Mouse (Mus musculus): ENCODE results near the gene Traf3ip3. TPM values are rescaled to one million over a fixed set of nuclear protein-coding genes. Genes with fewer than 3 reads are reported as not detected.

Traf3ip3 gene
- total and polyA plus RNA-seq, 3 experiments: 5.2 to 9.7 TPM; not detected in 1

- Histone ChIP-seq H3K36me3 (ENCODE audit: control insufficient read depth in 1 of 2, insufficient read depth in 2 of 2, low read length in 2 of 2) (no peaks in the 10 kb centered on the region), H3K27ac (ENCODE audit: control insufficient read depth, low read depth, low read length) (no peak overlapping the region), H3K4me3 (ENCODE audit: control insufficient read depth in 1 of 2, insufficient read depth in 1 of 2, low read depth in 2 of 2, low read length in 2 of 2) (no peak overlapping the region), H3K4me1 (ENCODE audit: control insufficient read depth in 1 of 2, insufficient read depth in 2 of 2, low read length in 2 of 2) (no peaks in the 10 kb centered on the region), H3K27me3 (ENCODE audit: control insufficient read depth in 1 of 2, insufficient read depth in 2 of 2, low read length in 2 of 2) (no peaks in the 10 kb centered on the region), H3K79me2 (ENCODE audit: control insufficient read depth, insufficient read depth, low read length, poor library complexity) (no peaks in the 10 kb centered on the region), H3K9me3 (replicated peaks; ENCODE audit: insufficient read depth, low read length) (no peaks in the 10 kb centered on the region), H3K9ac (ENCODE audit: control insufficient read depth, low read depth, low read length, poor library complexity, severe bottlenecking) (no peak overlapping the region)
- TF ChIP-seq SIN3A (IDR thresholded peaks at IDR 0.05; ENCODE audit: low read length) (no peak), ZKSCAN1 (IDR thresholded peaks at IDR 0.05; ENCODE audit: low read depth, low read length) (no peak), MAZ (IDR thresholded peaks at IDR 0.05; ENCODE audit: low read depth, low read length) (no peak), ETS1 (IDR thresholded peaks at IDR 0.05; ENCODE audit: low read depth, low read length) (no peak), HCFC1 (IDR thresholded peaks at IDR 0.05; ENCODE audit: low read depth, low read length) (no peak), CTCF (IDR thresholded peaks at IDR 0.05 in 2 of 3, conservative IDR thresholded peaks at IDR 0.05 in 1 of 3; ENCODE audit: control insufficient read depth in 1 of 3, insufficient read depth in 1 of 3, low read depth in 2 of 3, low read length in 3 of 3, poor library complexity in 1 of 3, severe bottlenecking in 1 of 3) (no peak), MAFK (IDR thresholded peaks at IDR 0.05; ENCODE audit: borderline replicate concordance, low read depth, low read length) (no peak), E2F4 (IDR thresholded peaks at IDR 0.05; ENCODE audit: borderline replicate concordance, low read depth, low read length) (no peak), ELF1 (IDR thresholded peaks at IDR 0.05; ENCODE audit: low read depth, low read length) (no peak), POLR2AphosphoS2 (IDR thresholded peaks at IDR 0.05; ENCODE audit: low read length) (no peak), MXI1 (IDR thresholded peaks at IDR 0.05; ENCODE audit: low read depth, low read length) (no peak), ZMIZ1 (IDR thresholded peaks at IDR 0.05; ENCODE audit: low read depth, low read length) (no peak), SMC3 (IDR thresholded peaks at IDR 0.05; ENCODE audit: low read depth, low read length) (no peak), TAL1 (IDR thresholded peaks at IDR 0.05; ENCODE audit: low read length) (no peak), USF1 (IDR thresholded peaks at IDR 0.05; ENCODE audit: low read depth, low read length) (no peak)
- no peak for DNase-seq (ENCODE audit: low read depth, low spot score)
Measured at GRCm38 (mm10) chr1:193189771-193190170, 11.7 kb downstream of the Traf3ip3 start.

- H3K9me3 ChIP-seq (replicated peaks; ENCODE audit: insufficient read depth, low read length): no peaks in the 10 kb centered on the region
- no peak overlapping the region for H3K27ac ChIP-seq (ENCODE audit: control insufficient read depth, low read depth, low read length)
- DNase-seq (ENCODE audit: low read depth, low spot score): no peak
- TF ChIP-seq MAZ (IDR thresholded peaks at IDR 0.05; ENCODE audit: low read depth, low read length) (no peak), ETS1 (IDR thresholded peaks at IDR 0.05; ENCODE audit: low read depth, low read length) (no peak), E2F4 (IDR thresholded peaks at IDR 0.05; ENCODE audit: borderline replicate concordance, low read depth, low read length) (no peak), RAD21 (IDR thresholded peaks at IDR 0.05; ENCODE audit: low read depth, low read length) (no peak), CTCF (IDR thresholded peaks at IDR 0.05 in 2 of 3, conservative IDR thresholded peaks at IDR 0.05 in 1 of 3; ENCODE audit: control insufficient read depth in 1 of 3, insufficient read depth in 1 of 3, low read depth in 2 of 3, low read length in 3 of 3, poor library complexity in 1 of 3, severe bottlenecking in 1 of 3) (no peak), KAT2A (conservative IDR thresholded peaks at IDR 0.05; ENCODE audit: low read depth, low read length) (no peak)
- H3K9ac ChIP-seq (ENCODE audit: control insufficient read depth, low read depth, low read length, poor library complexity, severe bottlenecking): no peak overlapping the region
- no peak overlapping the region for H3K4me3 ChIP-seq (ENCODE audit: control insufficient read depth in 1 of 2, insufficient read depth in 1 of 2, low read depth in 2 of 2, low read length in 2 of 2)
- H3K27me3 ChIP-seq (ENCODE audit: control insufficient read depth in 1 of 2, insufficient read depth in 2 of 2, low read length in 2 of 2): no peaks in the 10 kb centered on the region
- no peaks in the 10 kb centered on the region for H3K36me3 ChIP-seq (ENCODE audit: control insufficient read depth in 1 of 2, insufficient read depth in 2 of 2, low read length in 2 of 2)
- no peaks in the 10 kb centered on the region for H3K79me2 ChIP-seq (ENCODE audit: control insufficient read depth, insufficient read depth, low read length, poor library complexity)
- no peaks in the 10 kb centered on the region for H3K4me1 ChIP-seq (ENCODE audit: control insufficient read depth in 1 of 2, insufficient read depth in 2 of 2, low read length in 2 of 2)
Measured at GRCm38 (mm10) chr1:193189151-193189621, 12.3 kb downstream of the Traf3ip3 start.

Data from MEL (cell line).